Mouse (Mus musculus): ENCODE measurements around the gene Gm3404.
"Not testable (repeated sequence)": the region's sequence is repeated elsewhere in the genome, so short reads cannot be mapped to it uniquely, and the experiment has no call there.

Gm3404 gene

DNA sequence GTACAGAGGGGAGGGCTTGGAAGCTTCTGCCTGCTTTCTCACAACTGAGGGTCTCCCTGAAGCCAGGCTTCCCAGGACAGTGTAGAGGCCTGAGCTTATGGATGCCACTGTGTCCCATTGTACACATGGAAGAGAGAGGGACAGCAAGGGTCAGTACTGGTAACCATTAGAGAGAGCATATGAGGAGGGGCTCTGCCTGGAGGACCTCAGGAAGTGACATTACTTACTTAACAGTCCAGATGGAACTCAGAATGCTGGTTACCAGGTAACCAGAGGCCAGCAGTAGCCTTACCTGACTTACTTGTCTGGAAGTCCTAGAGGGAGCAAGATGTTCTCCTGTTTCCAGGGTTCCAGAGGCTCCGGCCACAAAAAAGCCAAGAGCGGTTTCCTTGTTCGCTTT, at the start of gene Gm3404:
TSS of gene Gm3404 (plus strand) at position 301 of the 400 bp plus-strand sequence.
- not testable (repeated sequence) for DNase-seq

DNA sequence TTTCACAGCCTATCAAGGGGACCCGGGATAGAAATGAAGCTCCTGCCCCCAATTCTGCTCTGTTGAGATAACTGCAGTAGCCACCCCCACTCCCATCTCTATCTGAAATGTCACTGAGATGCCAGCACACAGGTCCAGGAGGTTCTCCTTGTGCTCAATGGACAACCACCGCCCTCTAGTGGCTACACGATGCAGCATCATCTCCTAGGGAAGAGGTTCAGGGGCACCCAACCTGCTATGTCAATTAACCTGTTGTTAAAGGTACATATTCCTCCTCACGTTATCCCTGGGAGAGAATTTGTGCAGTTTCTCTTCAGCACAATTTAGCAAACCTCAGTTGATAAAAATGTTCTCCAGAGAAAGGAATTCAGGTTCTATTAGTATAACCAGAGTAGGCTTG, 46.0 kb upstream of the Gm3404 start:
- DNase-seq: peak; percentile 25

DNA sequence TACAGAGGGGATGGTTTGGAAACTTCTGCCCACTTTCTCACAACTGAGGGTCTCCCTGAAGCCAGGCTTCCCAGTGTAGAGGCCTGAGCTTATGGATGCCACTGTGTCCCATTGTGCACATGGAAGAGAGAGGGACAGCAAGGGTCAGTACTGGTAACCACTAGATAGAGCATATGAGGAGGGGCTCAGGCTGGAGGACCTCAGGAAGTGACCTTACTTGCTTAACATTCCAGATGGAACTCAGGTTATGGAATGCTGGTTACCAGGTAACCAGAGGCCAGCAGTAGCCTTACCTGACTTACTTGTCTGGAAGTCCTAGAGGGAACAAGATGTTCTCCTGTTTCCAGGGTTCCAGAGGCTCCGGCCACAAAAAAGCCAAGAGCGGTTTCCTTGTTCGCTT, 43.9 kb upstream of the Gm3404 start, which contains the start of gene Gm6408:
TSS of gene Gm6408 (plus strand) at position 301 of the 400 bp plus-strand sequence.
- DNase-seq: not testable (repeated sequence)

DNA sequence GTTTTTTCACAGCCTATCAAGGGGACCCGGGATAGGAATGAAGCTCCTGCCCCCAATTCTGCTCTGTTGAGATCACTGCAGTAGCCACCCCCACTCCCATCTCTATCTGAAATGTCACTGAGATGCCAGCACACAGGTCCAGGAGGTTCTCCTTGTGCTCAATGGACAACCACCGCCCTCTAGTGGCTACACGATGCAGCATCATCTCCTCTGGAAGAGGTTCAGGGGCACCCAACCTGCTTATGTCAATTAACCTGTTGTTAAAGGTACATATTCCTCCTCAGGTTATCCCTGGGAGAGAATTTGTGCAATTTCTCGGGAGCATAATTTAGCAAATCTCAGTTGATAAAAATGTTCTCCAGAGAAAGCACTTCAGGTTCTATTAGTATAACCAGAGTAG, 36.6 kb upstream of the Gm3404 start:
- peak; percentile 24 for DNase-seq

DNA sequence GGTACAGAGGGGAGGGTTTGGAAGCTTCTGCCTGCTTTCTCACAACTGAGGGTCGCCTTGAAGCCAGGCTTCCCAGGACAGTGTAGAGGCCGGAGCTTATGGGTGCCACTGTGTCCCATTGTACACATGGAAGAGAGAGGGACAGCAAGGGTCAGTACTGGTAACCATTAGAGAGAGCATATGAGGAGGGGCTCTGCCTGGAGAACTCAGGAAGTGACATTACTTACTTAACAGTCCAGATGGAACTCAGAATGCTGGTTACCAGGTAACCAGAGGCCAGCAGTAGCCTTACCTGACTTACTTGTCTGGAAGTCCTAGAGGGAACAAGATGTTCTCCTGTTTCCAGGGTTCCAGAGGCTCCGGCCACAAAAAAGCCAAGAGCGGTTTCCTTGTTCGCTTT, 34.5 kb upstream of the Gm3404 start, which contains the start of gene Gm6370:
TSS of gene Gm6370 (plus strand) at position 301 of the 400 bp plus-strand sequence.
- not testable (repeated sequence) for DNase-seq

DNA sequence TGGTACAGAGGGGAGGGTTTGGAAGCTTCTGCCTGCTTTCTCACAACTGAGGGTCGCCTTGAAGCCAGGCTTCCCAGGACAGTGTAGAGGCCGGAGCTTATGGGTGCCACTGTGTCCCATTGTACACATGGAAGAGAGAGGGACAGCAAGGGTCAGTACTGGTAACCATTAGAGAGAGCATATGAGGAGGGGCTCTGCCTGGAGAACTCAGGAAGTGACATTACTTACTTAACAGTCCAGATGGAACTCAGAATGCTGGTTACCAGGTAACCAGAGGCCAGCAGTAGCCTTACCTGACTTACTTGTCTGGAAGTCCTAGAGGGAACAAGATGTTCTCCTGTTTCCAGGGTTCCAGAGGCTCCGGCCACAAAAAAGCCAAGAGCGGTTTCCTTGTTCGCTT, 23.5 kb upstream of the Gm3404 start, which contains the start of gene 4930449I24Rik:
TSS of gene 4930449I24Rik (plus strand) at position 301 of the 400 bp plus-strand sequence.
- not testable (repeated sequence) for DNase-seq

DNA sequence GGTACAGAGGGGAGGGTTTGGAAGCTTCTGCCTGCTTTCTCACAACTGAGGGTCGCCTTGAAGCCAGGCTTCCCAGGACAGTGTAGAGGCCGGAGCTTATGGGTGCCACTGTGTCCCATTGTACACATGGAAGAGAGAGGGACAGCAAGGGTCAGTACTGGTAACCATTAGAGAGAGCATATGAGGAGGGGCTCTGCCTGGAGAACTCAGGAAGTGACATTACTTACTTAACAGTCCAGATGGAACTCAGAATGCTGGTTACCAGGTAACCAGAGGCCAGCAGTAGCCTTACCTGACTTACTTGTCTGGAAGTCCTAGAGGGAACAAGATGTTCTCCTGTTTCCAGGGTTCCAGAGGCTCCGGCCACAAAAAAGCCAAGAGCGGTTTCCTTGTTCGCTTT, 11.8 kb upstream of the Gm3404 start, which contains the start of gene Gm3402:
TSS of gene Gm3402 (plus strand) at position 301 of the 400 bp plus-strand sequence.
- DNase-seq: not testable (repeated sequence)

DNA sequence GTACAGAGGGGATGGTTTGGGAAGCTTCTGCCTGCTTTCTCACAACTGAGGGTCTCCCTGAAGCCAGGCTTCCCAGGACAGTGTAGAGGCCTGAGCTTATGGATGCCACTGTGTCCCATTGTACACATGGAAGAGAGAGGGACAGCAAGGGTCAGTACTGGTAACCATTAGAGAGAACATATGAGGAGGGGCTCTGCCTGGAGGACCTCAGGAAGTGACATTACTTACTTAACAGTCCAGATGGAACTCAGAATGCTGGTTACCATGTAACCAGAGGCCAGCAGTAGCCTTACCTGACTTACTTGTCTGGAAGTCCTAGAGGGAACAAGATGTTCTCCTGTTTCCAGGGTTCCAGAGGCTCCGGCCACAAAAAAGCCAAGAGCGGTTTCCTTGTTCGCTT, 11.7 kb downstream of the Gm3404 start, which contains the start of gene Gm3409:
TSS of gene Gm3409 (plus strand) at position 301 of the 400 bp plus-strand sequence.
- not testable (repeated sequence) for DNase-seq

DNA sequence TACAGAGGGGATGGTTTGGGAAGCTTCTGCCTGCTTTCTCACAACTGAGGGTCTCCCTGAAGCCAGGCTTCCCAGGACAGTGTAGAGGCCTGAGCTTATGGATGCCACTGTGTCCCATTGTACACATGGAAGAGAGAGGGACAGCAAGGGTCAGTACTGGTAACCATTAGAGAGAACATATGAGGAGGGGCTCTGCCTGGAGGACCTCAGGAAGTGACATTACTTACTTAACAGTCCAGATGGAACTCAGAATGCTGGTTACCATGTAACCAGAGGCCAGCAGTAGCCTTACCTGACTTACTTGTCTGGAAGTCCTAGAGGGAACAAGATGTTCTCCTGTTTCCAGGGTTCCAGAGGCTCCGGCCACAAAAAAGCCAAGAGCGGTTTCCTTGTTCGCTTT, 30.2 kb downstream of the Gm3404 start, which contains the start of gene Gm3415:
TSS of gene Gm3415 (plus strand) at position 301 of the 400 bp plus-strand sequence.
- DNase-seq: not testable (repeated sequence)

DNA sequence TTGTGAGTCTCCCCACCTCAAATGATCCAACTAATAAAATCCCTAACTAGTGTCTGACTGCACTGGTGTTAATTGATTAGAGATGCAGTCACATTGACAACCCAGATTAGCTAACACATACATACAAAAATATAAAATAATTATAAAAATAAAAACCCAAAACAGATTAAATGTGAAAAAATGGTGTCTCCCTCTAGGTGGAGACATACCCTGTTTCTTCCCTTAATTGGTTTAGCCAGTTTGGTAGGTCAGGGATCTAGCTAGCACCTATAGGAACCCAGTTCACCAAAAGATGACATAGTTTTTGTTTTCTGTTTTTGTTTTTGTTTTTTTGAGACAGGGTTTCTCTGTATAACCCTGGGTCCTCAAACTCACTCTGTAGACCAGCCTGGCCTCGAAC, 38.7 kb downstream of the Gm3404 start:
- DNase-seq: no peak

DNA sequence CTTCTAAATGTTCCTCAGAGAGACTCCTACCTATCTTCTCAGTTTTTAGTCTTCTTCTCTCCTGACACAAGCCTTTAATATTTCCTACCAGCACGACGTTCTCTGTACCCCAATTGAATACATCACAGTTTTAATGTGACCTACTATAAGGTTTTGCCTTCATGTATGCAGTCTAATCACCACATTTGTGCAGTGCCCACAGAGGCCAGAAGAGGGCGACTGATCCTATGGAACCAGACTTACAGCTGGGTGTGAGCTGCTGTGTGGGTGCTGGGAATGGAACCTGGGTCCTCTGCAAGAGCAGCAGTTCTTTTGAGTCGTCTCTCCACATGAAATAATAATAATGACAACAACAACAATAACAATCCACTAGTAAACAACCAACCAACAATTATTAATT, 41.5 kb downstream of the Gm3404 start:
- DNase-seq: no peak

DNA sequence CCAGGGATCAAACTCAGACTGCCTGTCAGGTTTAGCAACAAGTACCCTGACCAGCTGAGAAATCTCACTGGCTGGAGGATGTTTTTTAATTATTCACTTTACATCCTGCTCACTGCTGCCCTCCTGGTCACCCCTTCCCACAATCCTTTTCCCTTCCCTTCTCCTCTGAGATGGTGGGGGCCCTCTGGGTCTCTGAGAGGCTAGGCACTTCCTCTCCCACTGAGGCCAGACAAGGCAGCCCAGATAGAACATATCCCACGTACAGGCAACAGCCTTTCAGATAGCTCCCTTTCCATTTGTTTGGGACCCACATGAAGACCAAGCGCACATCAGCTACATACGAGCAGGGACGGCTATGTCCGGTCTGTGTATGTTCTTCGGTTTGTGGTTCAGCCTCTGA, 44.6 kb downstream of the Gm3404 start:
- not testable (repeated sequence) for DNase-seq

DNA sequence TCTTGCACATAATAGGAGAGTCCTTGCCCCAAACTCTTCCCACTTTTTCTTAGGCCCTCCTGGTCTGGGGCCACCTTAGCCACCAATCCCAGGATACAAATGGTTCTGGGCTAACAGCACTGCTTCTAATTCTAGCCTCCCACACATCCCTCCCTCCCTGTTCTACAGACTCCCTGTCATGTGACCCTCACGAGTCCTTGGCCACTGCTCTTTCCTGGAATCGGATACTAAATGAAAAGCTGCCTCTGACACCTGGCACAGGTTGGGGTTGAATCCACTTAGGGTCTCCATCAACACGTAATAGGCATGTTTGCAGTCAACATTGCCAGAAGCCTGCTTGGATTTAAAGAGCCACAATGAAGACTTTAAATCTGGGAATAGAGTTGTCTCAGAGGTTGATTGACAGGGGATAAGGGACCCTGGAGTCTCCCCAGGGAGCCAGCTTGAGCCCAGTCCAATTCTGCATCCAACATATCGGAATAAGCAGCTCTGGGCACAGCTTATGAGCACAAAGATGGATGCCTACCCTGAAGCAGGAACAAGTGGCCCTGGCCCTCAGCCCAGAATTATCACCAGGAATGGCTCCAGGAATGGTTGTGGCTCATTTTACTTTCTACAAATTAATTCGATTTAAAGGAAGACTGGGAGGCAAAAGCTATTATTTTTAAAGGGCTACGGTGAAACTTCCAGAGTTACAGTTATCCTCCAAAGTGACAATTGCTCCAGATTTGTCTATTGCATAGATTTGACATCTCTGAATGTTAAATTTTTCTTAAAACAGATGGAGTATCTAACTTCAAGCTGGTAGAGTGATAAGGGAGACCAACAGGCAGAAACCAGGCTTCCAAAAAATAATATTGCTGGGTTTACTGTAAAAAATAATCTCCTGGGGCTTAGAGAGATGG, 46.5 kb downstream of the Gm3404 start:
- peak; percentile 85 for DNase-seq

DNA sequence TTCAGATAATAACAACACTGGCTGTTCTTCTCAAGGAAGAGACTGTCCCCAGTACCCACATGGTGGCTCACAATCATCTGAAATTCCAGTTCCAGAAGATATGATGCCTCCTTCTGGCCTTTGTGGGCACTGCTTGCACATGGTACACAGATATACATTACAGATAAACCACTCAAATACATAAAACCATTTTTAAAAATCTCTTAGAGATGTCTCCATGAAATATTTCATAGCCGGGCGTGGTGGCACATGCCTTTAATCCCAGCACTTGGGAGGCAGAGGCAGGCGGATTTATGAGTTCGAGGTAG, 47.1 kb downstream of the Gm3404 start:
- DNase-seq: not testable (repeated sequence)

DNA sequence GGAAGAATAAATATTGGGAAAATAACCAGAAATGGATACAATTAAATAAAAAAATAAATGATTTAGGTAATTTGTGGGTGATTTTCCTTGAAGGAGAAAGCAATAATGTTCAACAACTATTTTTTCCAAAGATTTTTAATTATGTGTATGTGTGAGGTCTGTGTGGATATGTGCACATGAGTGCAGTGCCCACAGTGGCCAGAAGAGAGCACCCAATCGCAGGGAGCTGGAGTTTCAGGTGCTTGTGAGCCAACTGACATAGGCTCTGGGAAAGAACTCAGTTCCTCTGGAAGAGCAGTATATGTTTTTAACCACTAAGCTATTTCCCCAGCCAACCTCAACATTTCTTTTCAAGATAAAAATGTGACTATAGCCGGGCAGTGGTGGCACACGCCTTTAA, 51.1 kb downstream of the Gm3404 start:
- no peak for DNase-seq
